Mouse (Mus musculus) spleen, postnatal 10 days (tissue): Measurements from ENCODE around the gene 2700081O15Rik.
"Not testable (repeated sequence)": the region's sequence is repeated elsewhere in the genome, so short reads cannot be mapped to it uniquely, and the experiment has no call there.

Experiments used
- DNase-seq, 2 experiments: peaks; one replicate each; pipeline ENCODE4 v3.0.0; 2021 to 2022; ENCODE audit warnings: low spot score in 2 of 2

2700081O15Rik gene

GRCm38 (mm10) chr19:7416834-7417735 is at the start of gene 2700081O15Rik:
2700081O15Rik (plus strand) TSS chr19:7417625.
- peak; percentile 46 to 68 for DNase-seq

GRCm38 (mm10) chr19:7369469-7369868 is 48.0 kb upstream of the 2700081O15Rik start:
- not testable (repeated sequence) for DNase-seq

- no peak for DNase-seq
These were observed 42.9 kb upstream of the 2700081O15Rik start for GRCm38 (mm10) chr19:7374491-7374890.

- no peak for DNase-seq
These were observed 39.8 kb upstream of the 2700081O15Rik start for GRCm38 (mm10) chr19:7377639-7378038.

GRCm38 (mm10) chr19:7381906-7382247 is 35.5 kb upstream of the 2700081O15Rik start:
- no peak for DNase-seq

GRCm38 (mm10) chr19:7382248-7382902 is 35.0 kb upstream of the 2700081O15Rik start:
- peak in 1 of 2 experiments; percentile 60 for DNase-seq

GRCm38 (mm10) chr19:7382903-7383865 is 34.2 kb upstream of the 2700081O15Rik start, which contains the start of gene Spindoc:
Spindoc (minus strand) TSS chr19:7382994.
- DNase-seq: peak; percentile 98 to 100

GRCm38 (mm10) chr19:7386042-7386441 is 31.4 kb upstream of the 2700081O15Rik start:
- no peak for DNase-seq

GRCm38 (mm10) chr19:7388488-7388887 is 28.9 kb upstream of the 2700081O15Rik start:
- DNase-seq: no peak

GRCm38 (mm10) chr19:7396867-7397826 is 20.3 kb upstream of the 2700081O15Rik start:
- not testable (repeated sequence) for DNase-seq

GRCm38 (mm10) chr19:7398898-7399297 is 18.5 kb upstream of the 2700081O15Rik start:
- not testable (repeated sequence) for DNase-seq

GRCm38 (mm10) chr19:7400635-7401034 is 16.8 kb upstream of the 2700081O15Rik start:
- no peak for DNase-seq

GRCm38 (mm10) chr19:7404623-7405229 is 12.7 kb upstream of the 2700081O15Rik start:
- no peak for DNase-seq

- DNase-seq: no peak
These were observed 5.1 kb upstream of the 2700081O15Rik start for GRCm38 (mm10) chr19:7412361-7412760.

- peak in 1 of 2 experiments; percentile 23 for DNase-seq
These were observed 1.2 kb upstream of the 2700081O15Rik start for GRCm38 (mm10) chr19:7415916-7416833.

GRCm38 (mm10) chr19:7417911-7418849 is 755 bp downstream of the 2700081O15Rik start:
- peak; percentile 68 to 79 for DNase-seq

GRCm38 (mm10) chr19:7419134-7419533 is 1.7 kb downstream of the 2700081O15Rik start:
- DNase-seq: no peak

- DNase-seq: no peak
These were observed 2.7 kb downstream of the 2700081O15Rik start for GRCm38 (mm10) chr19:7420108-7420507.
